Mouse (Mus musculus) bone marrow macrophage, adult 2 months (primary cell): ENCODE data around the gene Nmrk2.
"Not testable (repeated sequence)": the region's sequence is repeated elsewhere in the genome, so short reads cannot be mapped to it uniquely, and the experiment has no call there.

Source experiments
- CTCF ChIP-seq: IDR thresholded peaks from 2 replicates; pipeline ENCODE4 v1.5.1; 2012; ENCODE audit warnings: low read depth, mild to moderate bottlenecking, low read length, moderate library complexity
- POLR2A ChIP-seq: IDR thresholded peaks from 2 replicates; pipeline ENCODE4 v1.6.1; 2012; ENCODE audit warnings: mild to moderate bottlenecking, low read depth, low read length, borderline replicate concordance

- not testable (repeated sequence) for TF ChIP-seq POLR2A
- TF ChIP-seq CTCF: peak; percentile 29; the same call in 1 of the 2 replicates
Measured at GRCm38 (mm10) chr10:81217267-81217666, 15.4 kb upstream of the Nmrk2 start.
